Mouse (Mus musculus): ENCODE measurements around the gene Rnft1.

DNA sequence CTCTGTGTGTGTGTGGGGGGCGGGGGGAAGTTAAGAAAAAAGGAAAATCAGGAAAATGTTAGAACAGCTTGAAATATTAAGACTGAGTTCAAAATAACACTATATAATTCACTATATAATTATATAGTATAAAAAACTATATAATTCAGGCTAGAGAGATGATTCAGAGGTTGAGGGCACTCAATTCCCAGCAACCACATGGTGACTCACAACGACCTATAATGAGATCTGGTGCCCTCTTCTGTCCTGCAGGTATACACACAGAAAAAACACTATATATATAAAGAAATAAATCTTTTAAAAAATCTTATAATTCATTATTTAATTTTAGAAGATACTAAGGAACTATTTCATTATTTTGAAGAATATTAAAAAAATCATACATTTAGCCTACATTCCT is 23.5 kb downstream of the Rnft1 start:
- no peak for TF ChIP-seq EP300 (optimal IDR thresholded peaks at IDR 0.05)
- TF ChIP-seq CTCF (IDR thresholded peaks at IDR 0.05; ENCODE audit: low read depth), result no peak

All from stomach, postnatal 0 days (tissue).